Mouse (Mus musculus) CH12F3 (cell line): ENCODE data around the gene Sesn2.

Experiments used
- in situ Hi-C: fragments of 300-500 bp; cut with MboI; formaldehyde crosslinking; loops from 2 replicates; pipeline ENCODE4 v1.14.3; 2020; ENCODE audit warnings: low sequenced_read_pairs

The Sesn2 gene

DNA sequence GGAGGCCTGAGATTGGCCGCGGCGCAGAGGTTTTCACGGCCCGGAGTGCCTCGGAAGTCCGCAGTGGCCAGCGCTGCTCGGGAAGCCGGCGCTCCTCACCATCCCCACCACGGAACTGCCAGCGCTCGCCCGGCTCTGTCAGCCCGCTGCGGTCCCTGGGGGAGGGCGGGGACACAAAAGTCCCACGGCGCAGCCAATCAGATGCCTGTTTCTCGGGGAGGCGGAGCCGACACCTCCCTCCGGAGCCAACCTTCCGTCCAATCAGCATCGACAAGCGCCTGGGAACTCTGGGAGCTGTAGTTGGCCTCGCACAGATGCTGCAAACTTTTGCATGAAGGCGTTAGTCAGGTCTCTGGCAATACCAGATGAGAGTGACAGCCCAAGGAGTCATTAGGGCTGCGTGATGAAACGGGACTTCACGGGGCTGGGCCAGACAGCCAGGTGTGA, at the start of gene Sesn2:
Gene Sesn2, minus strand, starts transcription at position 150 of the 447 bp plus-strand sequence.
- in situ Hi-C loops = no loop called here

- in situ Hi-C loops = loop anchor here (10.0 kb wide), 1 partner anchor 69 kb away; no protein-coding TSS in a partner anchor
These were observed 45.2 kb upstream of the Sesn2 start for GRCm38 (mm10) chr4:132555550-132555949.

DNA sequence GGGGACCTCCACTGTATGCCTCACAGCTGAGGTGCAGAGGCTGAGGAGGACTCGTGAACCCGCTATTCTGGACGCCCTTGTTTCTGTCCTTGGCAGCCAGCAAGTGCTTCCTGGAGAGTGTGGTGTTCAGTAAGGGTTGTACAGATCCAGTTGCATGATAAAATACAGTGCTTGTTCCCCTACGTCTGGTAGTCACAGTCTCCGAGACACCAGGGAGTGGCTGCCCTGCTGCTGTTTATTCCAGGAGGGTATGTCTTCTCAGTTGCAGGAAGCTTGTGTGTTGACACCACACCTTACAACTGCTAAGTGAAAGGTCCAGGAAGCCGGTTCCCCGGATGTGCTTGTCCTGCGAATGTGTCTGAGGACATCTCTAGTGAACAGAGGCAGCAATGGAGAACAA, 44.4 kb upstream of the Sesn2 start:
- in situ Hi-C loops = loop anchor here (10.0 kb wide), 1 partner anchor 70 kb away; no protein-coding TSS in a partner anchor

DNA sequence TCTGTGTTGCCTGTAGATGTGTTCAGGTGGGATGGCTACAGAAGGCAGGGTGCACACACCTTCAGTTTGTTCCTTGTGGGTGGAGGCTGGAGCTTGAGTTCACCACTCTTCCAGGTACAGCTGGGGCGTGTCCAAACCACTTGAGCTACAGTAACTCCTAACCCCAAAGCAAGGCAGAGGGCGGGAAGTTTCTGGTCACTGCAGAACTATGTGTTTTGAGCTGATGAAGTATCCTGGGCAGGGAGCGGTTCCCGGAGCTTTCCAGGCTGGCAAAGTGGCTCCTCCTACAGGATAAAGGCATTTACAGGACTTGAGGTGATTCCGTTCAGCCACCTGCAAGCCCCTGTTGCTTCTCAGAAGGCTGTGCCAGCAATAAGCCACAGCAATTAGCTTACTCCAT, 43.9 kb upstream of the Sesn2 start:
- in situ Hi-C loops = loop anchor here (10.0 kb wide), 1 partner anchor 71 kb away; no protein-coding TSS in a partner anchor

DNA sequence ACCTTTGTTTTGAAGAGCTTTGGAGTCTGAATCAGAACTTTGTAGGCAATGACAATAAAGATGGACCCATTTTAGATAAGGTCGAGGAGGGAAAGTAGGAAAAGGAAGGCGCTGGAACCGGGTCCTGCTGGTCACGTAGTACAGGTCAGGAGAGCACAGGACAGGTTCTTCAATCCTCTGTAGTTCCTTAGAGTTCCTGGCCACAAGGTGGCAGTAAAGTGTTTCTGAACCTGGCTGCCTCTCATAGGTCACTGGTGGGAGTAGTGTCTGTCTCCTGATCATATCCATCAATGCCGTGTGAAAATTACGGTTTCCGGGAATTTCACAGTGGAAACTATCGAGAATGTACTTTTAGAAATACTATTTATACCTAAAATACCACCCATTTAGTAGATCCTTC, 35.5 kb upstream of the Sesn2 start:
- in situ Hi-C loops = no loop called here

GRCm38 (mm10) chr4:132542724-132543123, 32.4 kb upstream of the Sesn2 start:
- in situ Hi-C loops = no loop called here

GRCm38 (mm10) chr4:132541413-132541812, 31.1 kb upstream of the Sesn2 start:
- in situ Hi-C loops = no loop called here

DNA sequence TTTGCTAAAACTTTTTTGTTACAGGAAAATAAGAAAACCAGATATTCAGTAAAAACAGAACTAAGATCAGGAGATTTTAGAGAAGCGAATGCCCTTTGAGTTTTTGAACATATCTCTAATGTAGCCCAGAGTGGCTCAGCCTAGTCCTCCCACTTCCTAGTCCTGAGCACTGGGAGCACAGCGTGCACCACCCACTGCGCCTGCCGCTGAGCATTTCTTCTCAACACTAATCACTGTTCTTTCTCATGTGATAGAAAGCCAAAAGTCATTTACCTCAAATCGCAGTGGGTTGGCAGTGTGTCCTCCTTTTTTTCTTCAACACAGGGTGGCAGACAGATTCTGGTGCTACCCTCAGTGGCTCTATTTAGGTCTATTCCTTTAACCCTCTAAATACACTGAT, 29.2 kb upstream of the Sesn2 start:
- in situ Hi-C loops = no loop called here

DNA sequence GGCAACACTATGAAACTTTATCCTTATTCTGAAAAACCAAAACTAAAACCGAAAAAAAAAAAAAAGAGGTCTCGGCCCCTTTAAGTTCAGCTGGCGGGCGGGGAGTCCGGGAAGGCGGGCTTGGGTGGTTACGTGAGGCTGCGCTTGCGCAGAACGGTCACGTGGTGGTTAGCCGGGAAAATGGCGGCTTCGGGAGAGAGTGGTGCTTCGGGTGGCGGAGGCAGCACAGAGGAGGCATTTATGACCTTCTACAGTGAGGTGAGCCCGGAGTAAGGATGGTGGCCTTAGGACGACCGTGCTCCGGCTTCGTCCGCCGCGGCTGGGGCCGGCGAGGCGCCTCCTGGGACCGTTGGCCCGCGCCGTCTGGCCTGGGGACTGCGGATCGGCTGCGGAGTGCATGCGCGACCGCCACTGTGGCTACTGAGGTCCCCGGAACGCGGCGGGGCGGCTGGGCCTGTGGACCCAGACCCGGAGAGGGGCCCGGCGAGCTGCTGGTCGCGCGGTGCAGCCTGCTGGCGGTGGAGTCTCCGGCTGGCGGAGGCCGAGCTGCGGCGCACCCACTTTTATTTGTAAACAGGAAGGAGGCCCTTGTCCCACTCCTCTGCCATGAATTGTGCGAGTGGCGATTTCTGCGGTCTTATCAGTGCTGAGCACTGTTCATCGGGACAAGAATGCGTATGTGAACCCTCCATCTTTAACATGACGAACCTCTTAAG, 25.3 kb upstream of the Sesn2 start, which contains the start of gene Dnajc8:
Gene Dnajc8, plus strand, starts transcription at position 145 of the 716 bp plus-strand sequence.
- in situ Hi-C loops = no loop called here

- in situ Hi-C loops = no loop called here
These were observed 22.9 kb upstream of the Sesn2 start, which contains the start of gene Atpif1 for GRCm38 (mm10) chr4:132532981-132533916. Atpif1 (minus strand) TSS chr4:132533659.

DNA sequence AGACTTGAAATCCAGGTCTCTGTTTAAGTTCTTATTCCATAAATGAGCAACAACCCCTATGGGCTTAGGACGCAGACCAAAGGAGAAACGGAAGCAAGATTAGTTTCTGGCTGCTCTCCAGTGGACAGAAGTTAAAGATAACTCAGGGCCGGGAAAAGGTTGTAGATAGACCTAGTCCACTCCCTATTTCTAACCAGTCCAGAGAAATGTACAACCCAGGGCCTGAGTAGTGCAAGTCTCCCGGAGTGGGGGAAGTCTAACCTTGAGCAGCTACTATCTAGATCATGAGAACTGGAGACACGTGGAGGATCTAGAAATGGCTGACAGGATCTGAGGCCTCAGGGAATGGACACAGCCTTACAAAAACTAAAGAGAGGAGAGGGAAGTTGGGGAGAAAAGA, 22.2 kb upstream of the Sesn2 start:
- in situ Hi-C loops = no loop called here

DNA sequence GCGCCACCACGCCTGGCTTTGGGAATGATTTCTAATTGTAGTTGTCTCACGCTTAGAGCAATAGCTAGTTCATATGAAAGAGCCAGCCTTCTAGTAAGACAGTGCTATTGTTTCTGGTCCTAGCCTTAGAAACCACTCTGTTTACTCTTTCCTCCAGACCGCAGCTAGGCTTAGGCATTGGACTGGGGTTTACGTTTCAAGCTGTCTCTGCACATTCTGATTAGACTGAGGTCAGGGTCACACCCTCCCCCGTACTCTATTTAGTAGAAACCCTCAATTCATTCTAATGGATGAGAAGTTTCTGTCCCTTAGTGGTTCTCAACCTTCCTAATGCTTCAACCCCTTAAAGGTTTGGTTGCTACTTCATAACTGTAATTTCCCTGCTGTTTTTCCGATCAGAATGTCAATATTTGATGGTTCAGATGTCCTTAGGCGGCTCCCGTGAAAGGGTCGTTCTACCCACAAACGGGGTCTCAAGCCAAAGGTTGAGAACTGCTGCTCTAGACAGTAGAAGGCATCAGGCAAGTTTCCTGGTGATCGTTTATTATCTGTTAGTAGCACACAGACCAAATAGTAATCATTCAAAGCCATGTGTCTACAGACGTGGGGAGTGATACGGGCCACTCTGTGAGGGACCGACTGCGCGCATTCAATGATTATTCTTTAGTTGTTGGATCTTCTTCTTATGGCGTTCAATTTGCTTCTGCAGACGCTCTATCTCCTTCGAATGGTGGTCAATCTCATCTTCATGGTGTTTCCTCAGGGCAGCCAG, 19.9 kb upstream of the Sesn2 start:
- in situ Hi-C loops = no loop called here

GRCm38 (mm10) chr4:132529344-132529743, 19.0 kb upstream of the Sesn2 start:
- in situ Hi-C loops = no loop called here

DNA sequence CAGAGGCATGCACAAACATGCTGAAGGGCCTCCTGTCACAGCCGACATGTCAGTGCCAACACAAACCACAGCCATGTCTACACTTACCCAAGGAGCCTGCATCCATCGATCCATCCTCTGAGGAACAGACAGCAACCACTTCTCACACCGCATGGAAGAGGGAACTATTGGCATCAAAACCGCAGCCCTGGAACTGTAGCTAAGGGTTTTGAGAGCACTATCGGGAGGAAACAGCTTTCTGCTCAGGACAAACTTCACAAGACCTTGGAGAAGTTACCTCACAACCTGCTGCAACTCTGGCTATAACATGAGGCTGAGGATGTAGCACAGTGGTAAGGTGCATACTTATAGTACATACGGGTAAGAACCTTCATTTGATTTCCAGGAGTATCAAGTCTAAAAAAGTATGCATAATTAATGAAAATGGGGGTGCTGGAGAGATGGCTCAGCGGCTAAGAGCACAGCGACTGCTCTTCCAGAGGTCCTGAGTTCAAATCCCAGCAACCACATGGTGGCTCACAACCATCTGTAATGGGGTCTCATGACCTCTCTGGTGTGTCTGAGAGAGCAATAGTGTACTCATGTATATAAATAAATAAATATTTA, 17.7 kb upstream of the Sesn2 start:
- in situ Hi-C loops = no loop called here

DNA sequence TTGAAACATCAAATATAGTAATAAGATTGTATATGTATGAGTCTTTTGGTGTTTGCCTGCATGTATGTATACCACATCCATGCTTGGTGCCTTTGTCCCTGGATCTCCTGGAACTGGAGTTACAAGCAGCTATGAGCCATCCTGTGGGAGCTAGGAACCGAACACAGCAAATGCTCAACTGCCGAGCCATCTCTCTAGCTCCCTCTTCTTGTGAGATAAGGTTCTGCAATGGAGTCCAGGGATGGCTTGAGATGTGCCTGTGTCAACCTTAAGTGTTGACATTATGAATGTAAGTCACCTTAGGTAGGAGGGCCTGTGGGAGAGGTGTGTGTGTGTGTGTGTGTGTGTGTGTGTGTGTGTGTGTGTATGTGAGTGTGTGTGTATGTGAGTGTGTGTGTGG, 16.4 kb upstream of the Sesn2 start:
- in situ Hi-C loops = no loop called here

- in situ Hi-C loops = no loop called here
These were observed 14.5 kb upstream of the Sesn2 start for GRCm38 (mm10) chr4:132524808-132525207.

- in situ Hi-C loops = no loop called here
These were observed 14.0 kb upstream of the Sesn2 start for GRCm38 (mm10) chr4:132524321-132524741.

DNA sequence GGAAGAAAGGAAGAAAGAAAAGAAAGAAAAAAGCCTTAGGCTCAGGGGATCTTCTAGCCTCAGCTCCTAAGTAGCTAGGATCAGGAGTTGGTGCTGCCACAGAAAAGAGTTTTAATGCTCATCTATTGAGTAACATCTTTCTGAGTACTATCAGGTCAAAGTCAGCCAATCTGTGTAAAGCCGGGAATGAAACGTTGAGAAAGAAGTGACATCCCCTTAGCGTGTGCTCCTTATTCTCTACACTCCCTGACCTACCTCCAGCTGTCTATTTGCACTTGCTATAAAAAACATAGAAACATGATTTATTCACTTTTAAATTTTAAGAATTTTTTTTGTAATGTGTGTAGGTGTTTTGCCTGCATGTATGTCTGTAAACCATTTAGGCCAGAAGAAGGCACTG, 8.9 kb upstream of the Sesn2 start:
- in situ Hi-C loops = no loop called here

GRCm38 (mm10) chr4:132518066-132518465, 7.8 kb upstream of the Sesn2 start:
- in situ Hi-C loops = no loop called here
